Mouse (Mus musculus): ENCODE results near the gene Sec24a.

DNA sequence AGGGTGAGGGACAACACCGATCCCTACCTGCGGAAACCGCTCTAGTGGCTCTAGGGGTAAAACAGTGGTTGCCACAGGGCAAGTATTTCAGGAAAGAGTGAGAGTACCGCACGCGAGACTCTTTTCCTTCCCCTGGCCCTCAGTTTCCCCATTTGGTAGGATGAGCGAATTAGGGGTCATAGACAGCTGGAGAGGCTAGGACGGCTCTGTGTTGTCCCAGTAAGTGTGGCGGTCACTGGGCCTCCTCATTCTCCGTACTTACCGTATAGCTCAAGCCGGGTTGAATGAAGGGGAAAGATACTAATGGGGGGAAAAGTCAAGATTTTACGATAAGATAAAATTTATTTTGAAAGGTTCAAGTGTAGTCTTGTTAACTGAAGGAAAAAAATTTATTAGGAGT is 521 bp upstream of the Sec24a start:
- no peak for TF ChIP-seq CTCF (IDR thresholded peaks at IDR 0.05; ENCODE audit: low read depth)
- TF ChIP-seq EP300 (optimal IDR thresholded peaks at IDR 0.05), result no peak

Data from stomach, postnatal 0 days (tissue).